Mouse (Mus musculus) c-Kit-positive CD71-negative TER-119-negative erythroid progenitor cells, embryonic 14.5 days (primary cell): ENCODE results near the gene Tshz2.
"Not testable (repeated sequence)": the region's sequence is repeated elsewhere in the genome, so short reads cannot be mapped to it uniquely, and the experiment has no call there.

ENCODE experiments used
- DNase-seq: peaks from one replicate; pipeline ENCODE4 v3.0.0-alpha.2; 2013; ENCODE audit warnings: low read depth

Gene Tshz2

GRCm38 (mm10) chr2:169814351-169814750, 181.5 kb downstream of the Tshz2 start:
- DNase-seq, result no peak

GRCm38 (mm10) chr2:169814757-169815156, 181.9 kb downstream of the Tshz2 start:
- DNase-seq, result no peak

- DNase-seq, result no peak
These were observed 188.2 kb downstream of the Tshz2 start for GRCm38 (mm10) chr2:169821021-169821441.

GRCm38 (mm10) chr2:169825908-169826307, 193.1 kb downstream of the Tshz2 start:
- DNase-seq, result no peak

- DNase-seq, result no peak
These were observed 193.5 kb downstream of the Tshz2 start for GRCm38 (mm10) chr2:169826316-169826715.

GRCm38 (mm10) chr2:169826833-169827232, 194.0 kb downstream of the Tshz2 start:
- DNase-seq, result no peak

- DNase-seq, result no peak
These were observed 199.4 kb downstream of the Tshz2 start for GRCm38 (mm10) chr2:169832184-169832583.

GRCm38 (mm10) chr2:169833638-169834037, 200.8 kb downstream of the Tshz2 start:
- DNase-seq, result no peak

- no peak for DNase-seq
These were observed 201.8 kb downstream of the Tshz2 start for GRCm38 (mm10) chr2:169834602-169835001.

- no peak for DNase-seq
These were observed 204.3 kb downstream of the Tshz2 start for GRCm38 (mm10) chr2:169837031-169837605.

GRCm38 (mm10) chr2:169838521-169838920, 205.7 kb downstream of the Tshz2 start:
- DNase-seq, result no peak

GRCm38 (mm10) chr2:169841442-169841841, 208.6 kb downstream of the Tshz2 start:
- no peak for DNase-seq

- no peak for DNase-seq
These were observed 209.7 kb downstream of the Tshz2 start for GRCm38 (mm10) chr2:169842494-169842893.

GRCm38 (mm10) chr2:169843553-169843952, 210.7 kb downstream of the Tshz2 start:
- no peak for DNase-seq

- DNase-seq, result no peak
These were observed 216.3 kb downstream of the Tshz2 start for GRCm38 (mm10) chr2:169849077-169849476.

- no peak for DNase-seq
These were observed 216.7 kb downstream of the Tshz2 start for GRCm38 (mm10) chr2:169849541-169849940.

- no peak for DNase-seq
These were observed 218.8 kb downstream of the Tshz2 start for GRCm38 (mm10) chr2:169851606-169852005.

GRCm38 (mm10) chr2:169854491-169854890, 221.7 kb downstream of the Tshz2 start:
- DNase-seq, result no peak

- not testable (repeated sequence) for DNase-seq
These were observed 224.2 kb downstream of the Tshz2 start for GRCm38 (mm10) chr2:169857041-169857440.

- DNase-seq, result no peak
These were observed 226.5 kb downstream of the Tshz2 start for GRCm38 (mm10) chr2:169859078-169859855.

GRCm38 (mm10) chr2:169860895-169861294, 228.1 kb downstream of the Tshz2 start:
- no peak for DNase-seq

GRCm38 (mm10) chr2:169862701-169863100, 229.9 kb downstream of the Tshz2 start:
- no peak for DNase-seq

- DNase-seq, result no peak
These were observed 236.7 kb downstream of the Tshz2 start for GRCm38 (mm10) chr2:169869468-169869867.

- DNase-seq, result no peak
These were observed 237.7 kb downstream of the Tshz2 start for GRCm38 (mm10) chr2:169870503-169870902.
